Mouse (Mus musculus): ENCODE measurements around the gene Bcar1.

The Bcar1 gene

DNA sequence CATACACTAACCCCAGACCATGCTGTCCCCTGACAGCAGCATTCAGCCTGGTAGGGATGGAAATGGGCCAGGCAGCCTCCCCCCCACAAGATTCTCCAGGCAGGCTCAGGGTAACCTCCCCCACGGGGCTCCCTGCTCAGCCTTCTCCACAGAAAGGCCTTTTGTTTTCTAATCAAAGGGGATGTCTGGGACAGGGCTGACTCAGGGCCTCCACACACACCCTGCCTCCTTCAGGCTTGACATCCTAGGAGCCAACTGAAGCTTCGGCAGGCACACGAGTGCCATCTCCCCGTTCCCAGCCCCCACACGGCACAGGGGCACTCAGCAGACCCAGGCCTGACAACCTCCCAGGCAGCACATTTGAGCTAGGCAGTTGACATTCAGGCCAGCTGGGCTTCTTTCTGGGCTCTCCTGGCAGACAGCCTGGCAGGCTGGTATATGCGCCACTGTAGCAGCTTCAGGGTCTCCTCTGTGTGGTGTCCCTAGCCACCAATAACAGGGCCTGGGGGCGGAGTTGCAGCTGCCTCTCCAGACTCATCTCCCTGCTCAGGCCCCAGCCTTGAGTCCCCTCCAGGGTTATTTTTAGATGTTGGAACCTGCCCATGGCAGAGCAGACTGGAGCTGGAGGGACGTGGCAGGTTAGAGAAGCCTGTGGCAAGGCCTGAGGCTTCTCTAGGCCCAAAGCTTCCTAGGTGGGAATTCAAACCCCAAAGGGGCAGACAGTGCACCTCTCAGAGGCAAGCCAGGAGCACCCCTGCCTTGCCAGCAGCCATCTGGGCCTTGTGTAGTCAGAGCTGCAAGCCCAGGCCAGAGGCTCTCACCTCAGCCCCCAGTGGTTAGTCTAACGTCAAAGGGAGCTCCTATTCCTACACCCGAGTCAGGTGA is 26.8 kb downstream of the Bcar1 start:
- peak in 1 of 2 experiments; percentile 60 for DNase-seq (ENCODE audit: low spot score in 2 of 2)

DNA sequence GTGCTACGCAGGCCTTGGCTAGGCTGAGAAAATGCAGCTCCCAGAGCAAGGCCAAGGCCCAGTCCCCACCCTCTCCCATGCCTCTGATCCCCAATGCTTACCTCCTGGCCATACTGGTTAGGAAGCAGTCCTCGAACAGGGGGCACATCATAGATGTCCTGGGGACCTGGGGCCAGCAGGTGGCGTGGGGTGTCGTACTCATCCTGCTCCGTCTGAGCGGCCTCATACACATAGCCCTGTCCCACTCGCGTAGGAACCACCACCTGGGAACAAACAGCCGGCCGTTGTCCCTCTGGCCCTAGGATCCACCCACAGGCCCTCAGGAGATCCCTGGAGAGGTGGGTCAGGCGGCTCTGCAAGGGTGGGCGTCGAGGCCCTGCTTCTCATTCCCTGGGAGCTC is 28.1 kb downstream of the Bcar1 start:
- DNase-seq (ENCODE audit: low spot score in 2 of 2) = peak in 1 of 2 experiments; percentile 61

DNA sequence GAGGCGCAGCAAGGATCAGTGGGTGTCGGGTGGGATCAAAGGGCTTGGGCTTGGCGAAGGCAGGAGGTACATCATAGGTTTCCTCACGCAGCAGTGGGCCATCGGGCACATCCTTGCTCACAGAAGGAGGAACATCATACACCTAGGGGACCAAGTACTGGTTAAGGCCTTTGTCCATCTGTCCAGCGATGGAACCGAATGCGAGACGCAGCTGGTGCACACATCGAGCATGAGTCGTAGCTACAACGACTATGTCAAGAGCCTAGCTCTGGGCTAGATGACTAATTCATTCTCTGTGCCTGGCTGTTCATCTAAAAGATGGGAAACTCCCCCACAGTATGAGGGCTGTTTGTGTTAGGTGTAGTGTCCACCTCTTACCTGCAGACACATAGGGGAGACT is 29.3 kb downstream of the Bcar1 start:
- peak in 1 of 2 experiments; percentile 56 for DNase-seq (ENCODE audit: low spot score in 2 of 2)

DNA sequence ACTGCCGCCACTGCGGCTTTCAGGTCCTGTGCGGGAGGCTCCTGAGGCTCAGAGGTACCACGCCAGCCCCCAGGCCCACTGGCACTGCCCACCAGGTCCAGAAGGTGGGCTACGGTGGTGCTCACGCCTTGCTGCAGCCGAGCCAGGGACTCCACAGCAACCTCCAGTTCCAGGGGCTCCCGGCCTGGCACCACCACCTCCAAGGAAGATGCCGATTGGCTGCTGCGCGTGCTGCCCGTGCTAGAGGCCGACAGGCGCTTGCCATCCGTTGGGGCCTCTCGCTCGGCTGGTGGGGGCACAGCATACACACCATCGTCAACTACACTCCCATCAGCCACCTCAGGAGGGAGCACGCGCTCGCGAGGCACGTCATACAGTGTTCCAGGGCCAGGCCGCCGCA is 29.8 kb downstream of the Bcar1 start:
- DNase-seq (ENCODE audit: low spot score in 2 of 2) = peak in 1 of 2 experiments; percentile 60

DNA sequence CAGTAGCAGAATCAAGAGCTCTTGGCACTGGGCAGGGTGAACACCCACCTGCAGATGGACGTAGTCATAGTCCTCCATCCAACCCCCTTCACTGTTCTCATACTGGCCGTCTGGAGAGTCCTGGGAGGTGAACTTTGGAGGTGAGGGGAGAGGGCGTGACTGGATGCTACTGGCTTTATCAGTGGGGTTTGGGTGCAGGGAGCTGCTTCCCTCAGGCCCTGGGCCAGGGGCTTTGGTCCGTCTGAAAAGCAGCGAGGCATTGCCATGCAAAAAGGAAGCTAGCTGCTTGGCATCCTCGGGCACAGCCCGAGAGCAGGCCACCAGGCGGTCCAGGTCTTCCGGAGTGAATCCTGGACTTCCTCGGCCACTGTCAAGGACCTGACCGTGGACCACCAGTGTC is 30.3 kb downstream of the Bcar1 start:
- peak in 1 of 2 experiments; percentile 59 for DNase-seq (ENCODE audit: low spot score in 2 of 2)

DNA sequence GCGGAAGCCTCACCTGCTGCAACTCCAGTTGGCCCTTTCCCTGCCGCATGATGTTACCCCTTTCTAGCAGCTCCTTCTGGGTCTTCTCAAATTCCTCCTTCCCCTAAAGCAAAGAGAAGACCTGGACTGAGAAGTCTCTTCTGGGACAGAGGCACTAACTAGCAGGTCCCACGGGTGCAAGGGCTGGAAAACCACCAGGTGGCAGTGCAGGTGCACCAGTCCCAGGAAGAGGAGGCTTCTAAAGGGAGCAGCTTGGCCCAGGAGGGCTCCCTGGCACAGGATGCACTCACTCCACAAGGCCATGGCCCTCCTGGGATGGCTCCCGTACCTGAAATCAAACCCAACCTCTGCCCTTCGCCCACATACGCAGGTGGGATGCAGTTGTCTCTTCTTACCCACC is 31.0 kb downstream of the Bcar1 start:
- DNase-seq (ENCODE audit: low spot score in 2 of 2) = peak; percentile 53 to 75

DNA sequence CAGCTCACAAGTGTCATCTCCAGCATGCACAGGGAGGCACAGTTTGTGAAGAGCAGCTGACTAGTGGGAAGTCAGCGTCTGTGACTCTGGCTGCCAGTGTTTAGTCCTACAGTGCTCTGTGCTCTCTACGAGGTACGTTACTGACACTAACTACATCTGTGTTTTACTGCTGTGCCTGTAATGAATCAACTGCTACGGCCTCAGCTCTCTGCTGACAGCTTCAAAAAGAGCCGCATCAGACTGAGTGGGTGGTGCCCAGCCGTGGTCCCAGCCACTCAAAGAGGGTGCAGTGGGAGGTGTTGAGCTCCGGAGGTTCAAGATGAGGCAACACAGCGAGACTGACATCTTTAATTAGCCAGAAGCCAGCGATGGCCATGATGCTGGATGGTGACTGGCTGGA is 31.5 kb downstream of the Bcar1 start:
- no peak for DNase-seq (ENCODE audit: low spot score in 2 of 2)

DNA sequence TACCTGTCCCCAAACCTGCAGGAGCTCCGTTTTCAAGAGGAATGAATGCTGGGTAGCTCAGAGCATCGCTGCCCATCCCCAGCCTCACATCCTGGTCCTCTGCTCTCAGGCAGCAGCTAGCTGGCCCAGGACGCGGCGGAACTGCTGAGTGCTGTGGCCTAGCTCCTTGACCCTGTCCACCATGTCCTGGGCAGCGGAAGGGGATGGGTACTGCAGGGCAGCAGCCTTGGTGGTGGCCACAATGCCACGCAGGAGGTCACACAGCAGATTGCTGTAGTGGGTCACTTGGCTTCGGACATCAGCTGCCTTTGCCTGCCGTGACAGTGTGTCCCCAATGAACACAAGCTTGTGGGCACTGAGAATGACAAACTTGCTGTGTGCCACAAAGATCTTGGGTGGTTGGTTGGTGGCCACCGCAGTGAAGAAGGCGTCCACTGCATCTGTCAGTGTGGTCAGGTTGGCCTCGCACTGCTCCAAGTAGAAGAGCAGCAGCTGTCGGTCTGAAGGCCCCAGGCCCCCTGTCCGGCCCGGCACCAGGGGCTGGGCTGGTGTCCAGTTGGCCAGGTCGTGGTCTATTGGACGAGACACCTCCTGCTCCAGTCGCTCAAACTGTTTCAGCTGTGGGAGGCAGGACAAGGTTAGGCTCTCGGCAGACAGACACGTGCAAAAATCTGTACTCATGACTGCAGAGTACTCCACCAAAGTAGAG is 32.7 kb downstream of the Bcar1 start:
- peak in 1 of 2 experiments; percentile 63 for DNase-seq (ENCODE audit: low spot score in 2 of 2)

DNA sequence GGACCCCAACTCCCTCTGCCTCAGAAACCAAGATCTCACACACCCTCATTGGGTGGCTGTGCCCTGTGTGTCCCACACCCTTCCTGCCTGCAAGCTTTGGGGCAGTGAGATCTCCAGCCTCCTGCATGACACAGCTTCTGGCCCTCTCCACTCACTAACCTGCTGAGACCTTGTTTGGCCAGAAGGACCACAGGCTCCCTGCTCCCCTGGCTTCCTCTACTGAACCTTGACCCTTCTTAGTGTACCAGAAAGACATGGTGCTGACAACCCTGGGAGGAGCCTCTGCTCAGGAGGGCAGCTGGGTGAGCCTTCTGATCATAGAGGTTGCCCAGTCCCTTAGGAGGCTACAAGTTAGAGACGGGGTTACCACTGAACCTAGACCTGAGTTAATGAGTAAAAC is 34.4 kb downstream of the Bcar1 start:
- DNase-seq (ENCODE audit: low spot score in 2 of 2) = no peak

DNA sequence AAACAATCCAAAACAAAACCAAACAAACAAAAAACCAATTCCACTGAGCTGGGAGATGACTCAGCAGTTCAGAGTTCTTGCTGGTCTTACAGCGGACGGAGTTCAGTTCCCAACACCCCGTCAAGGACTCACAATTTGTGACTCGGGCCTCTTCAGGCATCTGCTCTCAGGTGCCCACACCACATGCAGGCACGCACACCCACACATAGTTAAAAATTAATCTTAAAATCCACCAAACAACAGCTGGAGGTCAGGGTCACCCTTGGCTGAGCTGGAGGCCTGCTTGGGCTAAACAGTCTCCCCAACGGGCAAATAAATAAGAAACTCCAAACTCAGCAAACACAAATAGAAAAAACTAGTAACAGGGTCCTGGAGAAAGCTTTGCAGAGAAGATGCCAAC is 35.3 kb downstream of the Bcar1 start:
- DNase-seq (ENCODE audit: low spot score in 2 of 2) = no peak

DNA sequence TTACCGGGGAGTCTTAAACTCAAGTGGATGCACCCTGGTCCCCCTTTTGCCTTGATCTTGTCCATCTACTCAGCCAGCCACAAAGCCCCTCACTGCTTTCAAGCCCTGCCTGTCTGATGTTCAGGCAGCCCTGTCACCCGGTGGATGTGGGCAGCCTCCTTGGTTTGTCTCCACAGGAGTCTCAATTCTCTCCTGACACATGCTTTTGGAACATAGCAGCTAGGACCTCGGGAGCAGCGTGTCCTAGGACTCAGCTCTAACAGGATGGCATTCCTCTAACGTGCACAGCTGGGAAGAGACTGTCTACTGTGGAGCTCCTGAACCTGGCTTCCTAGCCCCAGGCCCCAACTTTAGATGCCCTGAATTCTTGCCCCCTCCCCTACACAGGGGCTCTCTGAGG is 37.9 kb downstream of the Bcar1 start:
- DNase-seq (ENCODE audit: low spot score in 2 of 2) = no peak

DNA sequence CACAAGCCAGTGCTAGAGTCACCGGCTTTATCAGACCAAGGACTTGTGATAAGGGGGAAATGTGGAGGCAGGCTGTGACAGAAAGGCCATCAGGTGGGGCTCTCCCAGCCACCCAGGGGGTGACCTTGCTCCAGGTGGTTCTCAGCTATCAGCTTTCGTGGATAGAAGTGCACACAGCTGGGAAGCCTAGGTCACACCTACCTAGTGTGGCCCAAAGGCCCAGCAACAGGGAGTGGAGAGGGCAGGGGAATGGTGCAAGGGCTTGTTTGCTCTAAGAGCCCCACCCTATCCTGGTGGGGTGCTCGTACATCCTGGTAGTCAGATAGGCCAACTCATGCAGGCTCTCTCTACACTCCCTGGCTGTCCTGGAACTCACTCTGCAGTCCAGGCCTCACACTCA is 38.4 kb downstream of the Bcar1 start:
- DNase-seq (ENCODE audit: low spot score in 2 of 2) = no peak

DNA sequence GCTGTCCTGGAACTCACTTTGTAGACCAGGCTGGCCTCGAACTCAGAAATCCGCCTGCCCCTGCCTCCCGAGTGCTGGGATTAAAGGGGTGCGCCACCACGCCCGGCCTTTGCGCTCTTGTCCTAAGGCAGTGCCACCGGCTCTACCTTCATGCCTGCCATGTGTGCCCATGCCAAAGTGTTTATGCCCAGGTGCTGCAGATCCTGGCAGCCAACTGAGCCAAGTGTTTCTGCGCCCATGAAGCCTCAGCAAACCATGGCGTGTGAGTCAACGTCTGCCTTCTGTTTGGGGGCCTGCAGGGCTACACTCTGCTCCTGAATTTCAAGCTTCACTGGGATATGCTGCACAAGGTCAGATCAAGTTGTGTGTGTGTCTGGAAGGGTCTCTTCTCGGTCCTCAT is 39.0 kb downstream of the Bcar1 start:
- no peak for DNase-seq (ENCODE audit: low spot score in 2 of 2)

DNA sequence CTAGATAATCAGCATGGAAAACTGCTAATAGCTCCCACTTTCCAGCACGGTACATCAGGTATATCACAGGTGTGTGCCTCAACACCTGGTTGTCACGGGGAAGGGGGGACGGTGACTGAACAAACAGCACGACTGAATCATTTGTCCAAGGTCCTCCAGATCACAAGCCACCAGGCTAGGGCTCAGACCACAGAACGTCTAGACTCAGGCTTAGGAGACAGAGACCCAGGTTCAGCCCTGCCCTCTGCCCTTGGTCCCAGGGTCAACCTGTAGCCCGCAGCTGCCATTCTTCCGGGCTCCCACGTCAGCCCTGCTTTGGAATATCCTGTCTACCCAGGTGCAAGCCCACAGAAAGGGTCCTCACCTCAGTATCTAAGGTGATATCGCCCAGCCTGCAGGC is 42.2 kb downstream of the Bcar1 start:
- no peak for DNase-seq (ENCODE audit: low spot score in 2 of 2)

DNA sequence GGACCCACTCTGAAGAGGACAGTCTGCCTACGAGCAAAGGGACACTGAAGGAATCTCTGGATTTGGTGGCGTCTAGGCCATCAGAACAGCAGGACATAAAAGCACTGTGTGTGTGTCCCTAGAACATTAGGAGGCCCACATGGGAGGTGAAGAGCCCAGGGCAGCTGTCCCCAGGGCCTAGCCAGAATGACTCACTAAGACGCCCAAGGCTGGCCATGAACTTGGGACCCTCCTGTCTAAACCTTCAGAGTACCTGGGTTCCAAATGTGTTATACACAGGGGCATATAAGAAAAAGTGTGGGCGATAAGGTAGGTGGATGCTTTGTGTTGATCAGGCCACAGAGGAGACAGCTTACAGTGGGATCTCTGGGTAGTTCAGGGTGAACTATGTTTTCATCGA is 42.9 kb downstream of the Bcar1 start:
- no peak for DNase-seq (ENCODE audit: low spot score in 2 of 2)

DNA sequence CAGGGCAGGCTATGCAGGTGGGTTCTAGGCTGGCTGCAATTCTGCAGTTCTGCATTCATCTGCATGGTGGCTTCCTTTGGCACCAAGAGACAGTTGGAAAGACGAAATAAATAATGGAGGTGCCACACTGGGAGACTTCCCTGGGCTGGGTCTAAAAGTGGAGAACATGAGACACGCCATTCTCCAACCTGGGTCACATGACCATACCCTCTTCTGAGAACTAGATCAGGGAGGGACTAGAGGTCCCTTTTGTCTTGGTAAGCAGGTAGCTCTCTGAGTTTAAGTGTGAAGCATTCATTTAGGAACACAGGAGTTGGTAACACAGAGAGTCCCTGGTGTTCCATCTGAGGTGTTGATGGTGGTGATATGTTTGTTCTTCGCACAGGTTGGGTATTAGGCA is 43.4 kb downstream of the Bcar1 start:
- DNase-seq (ENCODE audit: low spot score in 2 of 2) = no peak

DNA sequence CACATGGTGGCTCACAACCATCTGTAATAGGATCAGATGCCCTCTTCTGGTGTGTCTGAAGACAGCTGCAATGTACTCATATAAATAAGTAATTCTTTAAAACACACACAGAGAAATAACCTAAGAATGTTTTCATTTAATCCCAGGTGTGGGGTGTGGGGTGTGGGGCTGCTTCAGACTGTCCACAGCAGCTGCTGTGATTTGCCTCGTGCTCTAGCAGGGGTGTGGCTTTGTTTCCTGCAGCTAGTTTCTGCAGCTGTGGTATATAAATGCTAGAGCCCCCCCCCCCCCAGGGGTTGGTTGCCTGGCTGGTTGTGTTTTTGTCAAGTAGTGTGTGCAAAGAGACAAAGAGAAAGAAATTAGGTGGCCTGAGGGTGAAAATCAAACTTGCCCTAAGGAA is 44.6 kb downstream of the Bcar1 start:
- no peak for DNase-seq (ENCODE audit: low spot score in 2 of 2)

DNA sequence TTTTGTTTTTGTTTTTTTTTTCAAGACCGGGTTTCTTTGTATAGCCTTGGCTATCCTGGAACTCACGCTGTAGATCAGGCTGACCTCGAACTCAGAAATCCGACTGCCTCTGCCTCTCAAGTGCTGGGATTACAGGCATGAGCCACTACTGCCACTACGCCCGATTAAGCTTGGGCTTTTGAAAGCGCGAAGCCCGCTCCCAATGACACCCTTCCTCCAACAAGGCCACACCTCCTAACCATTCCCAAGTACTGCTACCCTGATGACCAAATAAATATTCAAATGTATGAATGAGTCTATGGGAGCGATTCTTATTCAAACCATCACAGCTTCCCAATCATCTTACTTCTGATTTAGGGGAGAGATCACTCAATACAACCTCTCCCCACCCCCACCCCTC is 46.0 kb downstream of the Bcar1 start:
- no peak for DNase-seq (ENCODE audit: low spot score in 2 of 2)

DNA sequence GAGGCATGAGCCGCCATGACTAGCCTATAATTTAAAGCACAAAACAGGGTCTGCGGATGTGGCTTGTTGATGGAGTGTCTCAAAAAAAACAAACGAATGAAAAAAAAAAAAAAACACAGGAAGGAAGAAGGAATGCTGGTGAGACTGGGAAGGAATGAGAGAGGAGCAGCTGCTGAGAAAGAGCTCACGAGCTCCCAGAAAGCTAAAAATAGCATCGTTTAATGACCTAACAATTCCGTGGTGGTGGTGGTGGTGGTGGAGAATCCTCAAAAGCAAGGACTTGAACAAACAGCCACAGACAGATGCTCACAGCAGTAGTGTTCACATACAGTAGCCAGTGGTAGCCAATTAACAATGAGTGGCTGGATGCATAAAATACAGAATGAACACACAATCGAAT is 48.2 kb downstream of the Bcar1 start:
- DNase-seq (ENCODE audit: low spot score in 2 of 2) = no peak

DNA sequence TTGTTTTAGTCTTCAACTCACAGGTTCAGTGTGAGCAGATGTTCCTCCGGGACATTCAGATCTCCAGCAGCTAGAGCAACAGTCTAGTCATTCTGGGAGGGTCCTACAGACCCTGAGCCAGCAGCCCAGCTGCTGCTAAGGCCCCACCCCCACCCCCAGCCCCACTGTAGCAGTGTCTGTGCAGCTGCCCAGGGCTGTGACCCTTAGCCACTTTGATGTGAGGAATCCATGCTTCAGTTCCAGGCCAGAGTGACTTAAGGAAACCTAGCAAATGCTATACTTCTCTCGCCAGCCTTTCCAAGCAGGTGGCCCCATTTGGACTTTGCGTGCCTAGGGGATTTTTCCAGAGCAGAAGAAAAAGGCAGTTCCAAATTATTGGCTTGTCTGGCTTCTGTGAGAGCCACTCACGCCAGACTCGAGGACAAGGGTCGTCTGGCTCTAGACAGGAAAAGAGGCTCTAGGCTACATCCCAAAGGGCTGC is 50.3 kb downstream of the Bcar1 start:
- no peak for DNase-seq (ENCODE audit: low spot score in 2 of 2)

DNA sequence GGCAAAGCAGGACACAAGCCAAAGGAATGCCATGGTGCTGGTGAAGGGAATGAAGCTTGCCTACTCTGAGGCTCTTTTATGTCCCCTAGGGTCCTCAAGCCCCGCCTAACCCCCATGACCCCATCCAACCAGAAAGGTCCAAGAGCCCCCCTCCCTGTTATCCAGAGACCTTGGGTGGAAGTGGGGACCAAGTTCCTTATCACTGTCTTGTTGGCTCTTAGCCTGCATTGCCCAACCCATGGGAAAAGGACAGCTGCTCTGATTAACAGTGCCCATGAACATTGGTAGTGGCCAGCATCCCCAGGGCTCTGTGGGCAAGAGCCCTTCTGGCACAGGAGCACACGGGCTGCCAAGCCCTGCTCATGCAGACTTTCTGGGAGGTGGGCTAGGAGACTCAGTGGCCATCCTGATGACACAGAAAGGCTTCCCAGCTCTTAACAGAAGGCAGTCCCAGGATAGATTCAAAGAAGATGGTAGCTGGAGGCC is 52.6 kb downstream of the Bcar1 start, which contains the start of gene Ctrb1:
Ctrb1 (minus strand) TSS at position 51 of the 486 bp plus-strand sequence.
- DNase-seq (ENCODE audit: low spot score in 2 of 2) = no peak

DNA sequence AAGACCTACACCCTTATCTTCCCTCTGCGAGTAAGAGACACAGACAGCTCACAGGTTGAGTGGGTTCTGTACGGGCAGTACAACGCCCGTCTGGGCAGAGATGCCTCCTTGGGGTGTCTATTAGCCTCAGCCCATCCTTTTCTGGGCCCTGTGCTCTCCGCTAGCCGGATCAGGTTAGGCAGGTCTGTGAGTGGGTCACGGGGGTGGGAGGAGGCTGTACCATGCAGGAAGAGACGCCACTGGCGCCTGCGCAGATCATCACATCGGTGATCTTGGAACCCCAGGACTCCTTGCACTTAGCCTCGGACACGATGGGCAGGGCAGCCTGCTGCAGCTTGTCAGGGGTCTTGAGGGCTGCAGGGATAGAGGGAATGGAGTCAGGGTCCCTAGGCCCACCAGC is 56.7 kb downstream of the Bcar1 start:
- DNase-seq (ENCODE audit: low spot score in 2 of 2) = no peak

DNA sequence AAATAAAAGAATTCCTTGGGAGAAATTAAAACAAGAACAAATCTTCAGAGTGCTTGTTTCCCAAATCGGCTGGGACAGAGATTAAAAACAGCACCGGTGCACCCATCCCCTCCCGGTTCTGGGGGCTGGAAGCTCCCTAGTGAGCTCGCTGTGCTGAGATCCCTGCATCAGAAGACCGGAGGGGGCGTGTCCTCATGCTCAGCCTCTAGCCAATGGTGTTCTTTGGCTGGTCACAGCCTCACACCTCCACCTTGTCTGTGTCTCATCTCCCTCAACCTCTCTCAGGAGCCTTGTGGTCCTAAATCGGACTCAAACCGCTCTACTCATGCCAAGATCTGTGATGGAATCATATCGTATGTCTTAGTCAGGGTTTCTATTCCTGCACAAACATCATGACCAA is 61.1 kb downstream of the Bcar1 start:
- no peak for DNase-seq (ENCODE audit: low spot score in 2 of 2)
